Mouse (Mus musculus) limb, embryonic 14.5 days (tissue): ENCODE data around the gene Ptpn1. TPM values are rescaled to one million over a fixed set of nuclear protein-coding genes. Genes with fewer than 3 reads are reported as not detected.

Experiments used
- ATAC-seq: fragments of 200-750 bp; cut with Nextera tagmentation; 2 replicates; pipeline ENCODE4 v1.8.0; 2017; ENCODE audit warnings: low read depth, moderate number of reproducible peaks, moderate TSS enrichment; ENCODE audit not compliant: low FRiP score
- DNase-seq: peaks from one replicate; pipeline ENCODE4 v3.0.0-alpha.2; 2015; ENCODE audit warnings: low spot score
- H3K27ac ChIP-seq: fragments of 300-500 bp; sonication (generic); replicated peaks from 2 replicates; pipeline ENCODE4 v1.5.1; 2014; ENCODE audit warnings: low read depth, mild to moderate bottlenecking, low read length, moderate library complexity, mixed read lengths
- H3K27me3 ChIP-seq: fragments of 300-500 bp; sonication (generic); 2 replicates; pipeline ENCODE4 v1.6.1; 2014; ENCODE audit warnings: low read length, mixed read lengths; ENCODE audit not compliant: control insufficient read depth, insufficient read depth
- H3K36me3 ChIP-seq: fragments of 300-500 bp; sonication (generic); 2 replicates; pipeline ENCODE4 v1.6.1; 2014; ENCODE audit warnings: mild to moderate bottlenecking, low read length, moderate library complexity, mixed read lengths; ENCODE audit not compliant: control insufficient read depth, insufficient read depth
- H3K4me1 ChIP-seq: fragments of 300-500 bp; sonication (generic); 2 replicates; pipeline ENCODE4 v1.6.1; 2014; ENCODE audit warnings: antibody characterized with exemption, low read length, mixed read lengths; ENCODE audit not compliant: control insufficient read depth, insufficient read depth
- H3K4me2 ChIP-seq: fragments of 300-500 bp; sonication (generic); replicated peaks from 2 replicates; pipeline ENCODE4 v1.6.1; 2014; ENCODE audit warnings: low read depth, mild to moderate bottlenecking, low read length, moderate library complexity; ENCODE audit not compliant: severe bottlenecking
- H3K4me3 ChIP-seq: fragments of 300-500 bp; sonication (generic); replicated peaks from 2 replicates; pipeline ENCODE4 v1.5.1; 2014; ENCODE audit warnings: low read length
- H3K9ac ChIP-seq: fragments of 300-500 bp; sonication (generic); 2 replicates; pipeline ENCODE4 v1.6.1; 2014; ENCODE audit warnings: mild to moderate bottlenecking, low read depth, low read length, moderate library complexity; ENCODE audit not compliant: severe bottlenecking
- H3K9me3 ChIP-seq: fragments of 300-500 bp; sonication (generic); 2 replicates; pipeline ENCODE4 v1.6.1; 2016; ENCODE audit warnings: low read length; ENCODE audit not compliant: control insufficient read depth
- POLR2A ChIP-seq: fragments of 200-500 bp; IDR thresholded peaks from 2 replicates; pipeline ENCODE4 v1.8.0; 2012; ENCODE audit warnings: inconsistent platforms, mild to moderate bottlenecking, moderate library complexity, borderline replicate concordance; ENCODE audit not compliant: insufficient read depth, insufficient read length; ENCODE audit errors: extremely low read depth
- WGBS: fragments of 180-500 bp; shearing (Covaris S2); extraction: QIAGEN DNeasy Blood & Tissue Kit; methylation state at CpG from one replicate; pipeline ENCODE4 v1.1.7; 2014; 5-methylcytosine and 5-hydroxymethylcytosine counted together
- polyA plus RNA-seq, 2 experiments: library from polyadenylated mRNA; depleted of rRNA in 1 of 2; stranded (reverse) in 1 of 2; unstranded in 1 of 2; fragments of >200 nt; fragmentation: Nextera tagmentation in 1 of 2; extraction: Ambion mirVana in 1 of 2; gene quantifications; 2 replicates each; pipeline versions ENCODE4 v1.2.1 to v1.2.3; 2012 to 2014

Ptpn1 gene
- polyA plus RNA-seq, 2 experiments, result 27.3 to 41.5 TPM

DNA sequence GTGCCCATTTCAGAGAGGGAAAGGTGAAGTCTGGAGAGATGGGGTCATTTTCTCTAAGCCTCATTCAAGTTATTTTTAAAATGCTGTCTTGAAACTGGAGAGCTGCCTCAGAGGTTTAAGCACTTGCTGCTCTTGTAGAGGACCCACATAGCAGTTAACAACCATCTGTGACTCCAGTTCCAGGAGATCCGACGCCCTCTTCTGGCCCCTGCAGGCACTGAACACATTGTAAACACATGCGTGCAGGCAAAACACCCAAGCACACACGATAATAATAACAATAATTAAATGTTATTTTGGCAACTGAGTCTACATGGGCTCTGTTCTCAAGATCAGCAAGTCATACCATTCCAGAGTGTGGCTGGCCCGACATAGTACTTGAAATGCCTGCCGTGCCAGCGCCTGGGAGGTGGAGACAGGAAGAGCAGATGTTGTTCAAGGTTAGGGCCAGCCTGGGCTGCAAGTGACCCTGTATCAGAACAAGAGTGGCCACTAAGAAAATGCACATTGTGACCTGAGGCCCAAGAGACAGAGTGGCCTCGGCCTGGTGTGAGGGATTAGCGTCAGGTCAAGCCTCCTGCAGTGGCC, 29.6 kb upstream of the Ptpn1 start:
- H3K9ac ChIP-seq, result no peak overlapping the region
- WGBS, result 59% methylated on average over 9 of the region's 9 CpGs
- ATAC-seq, result no peak
- no peak for DNase-seq
- H3K27ac ChIP-seq, result no peak overlapping the region
- no peak overlapping the region for H3K4me3 ChIP-seq
- H3K4me2 ChIP-seq, result no peak overlapping the region
- no peak for TF ChIP-seq POLR2A
- 0 out of 2 replicates have a peak, but pooled peaks cover 3% of the 10 kb centered on the region for H3K27me3 ChIP-seq
- no peaks in the 10 kb centered on the region for H3K36me3 ChIP-seq
- no peaks in the 10 kb centered on the region for H3K9me3 ChIP-seq
- H3K4me1 ChIP-seq, result 0 out of 2 replicates have a peak, but pooled peaks cover 8% of the 10 kb centered on the region

DNA sequence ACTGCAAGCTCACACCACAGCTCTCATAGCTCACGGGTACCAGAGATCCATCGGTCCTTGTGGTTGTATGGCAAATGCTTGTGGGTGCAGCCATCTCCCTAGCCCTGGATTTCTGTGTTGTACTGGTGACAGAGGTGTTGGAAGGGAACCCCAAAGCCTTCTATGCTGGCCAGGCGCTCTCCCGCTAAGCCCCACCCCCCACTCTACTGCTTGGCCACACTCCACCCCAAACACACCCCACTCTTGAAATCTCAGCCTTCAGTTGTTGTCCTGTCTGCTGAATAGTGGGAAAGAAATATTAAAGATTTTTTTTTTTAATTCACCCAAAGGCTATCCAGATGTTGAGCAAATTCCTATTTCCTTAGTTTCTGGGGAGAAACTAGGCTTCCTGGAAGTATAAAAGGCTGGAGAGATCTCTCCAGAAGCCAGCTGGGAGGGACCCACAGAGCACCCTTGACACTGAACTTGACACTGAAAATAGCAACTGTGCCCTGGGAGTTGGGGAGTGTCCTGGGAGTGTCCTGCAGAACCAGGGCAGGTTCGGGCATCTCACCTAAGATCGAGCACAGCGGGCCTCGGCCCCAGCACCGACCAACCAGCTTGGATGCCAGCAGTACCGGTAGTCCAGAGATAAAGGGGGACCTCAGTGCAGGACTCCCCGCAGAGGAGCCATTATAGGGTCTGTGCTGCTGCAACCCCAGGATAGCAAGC, 28.5 kb upstream of the Ptpn1 start:
- H3K4me2 ChIP-seq, result no peak overlapping the region
- 0 out of 2 replicates have a peak, but pooled peaks cover 8% of the 10 kb centered on the region for H3K4me1 ChIP-seq
- no peak overlapping the region for H3K9ac ChIP-seq
- no peak overlapping the region for H3K27ac ChIP-seq
- no peak overlapping the region for H3K4me3 ChIP-seq
- no peak for TF ChIP-seq POLR2A
- H3K9me3 ChIP-seq, result no peaks in the 10 kb centered on the region
- 0 out of 2 replicates have a peak, but pooled peaks cover 3% of the 10 kb centered on the region for H3K27me3 ChIP-seq
- DNase-seq (no peak), ATAC-seq (no peak)
- no peaks in the 10 kb centered on the region for H3K36me3 ChIP-seq
- 80% methylated on average over 11 of the region's 11 CpGs for WGBS

- no peak for DNase-seq
- 0 out of 2 replicates have a peak, but pooled peaks cover 8% of the 10 kb centered on the region for H3K4me1 ChIP-seq
- no peak overlapping the region for H3K9ac ChIP-seq
- no peaks in the 10 kb centered on the region for H3K9me3 ChIP-seq
- 0 out of 2 replicates have a peak, but pooled peaks cover 3% of the 10 kb centered on the region for H3K27me3 ChIP-seq
- WGBS, result 79% methylated on average over 12 of the region's 12 CpGs
- no peak overlapping the region for H3K4me2 ChIP-seq
- ATAC-seq, result no peak
- H3K27ac ChIP-seq, result no peak overlapping the region
- no peak for TF ChIP-seq POLR2A
- no peak overlapping the region for H3K4me3 ChIP-seq
- no peaks in the 10 kb centered on the region for H3K36me3 ChIP-seq
These were observed 27.1 kb upstream of the Ptpn1 start for GRCm38 (mm10) chr2:167904621-167905367.

- ATAC-seq, result no peak
- Histone ChIP-seq H3K9ac (no peak overlapping the region), H3K27ac (no peak overlapping the region)
These were observed 26.3 kb upstream of the Ptpn1 start for GRCm38 (mm10) chr2:167905561-167905960.

DNA sequence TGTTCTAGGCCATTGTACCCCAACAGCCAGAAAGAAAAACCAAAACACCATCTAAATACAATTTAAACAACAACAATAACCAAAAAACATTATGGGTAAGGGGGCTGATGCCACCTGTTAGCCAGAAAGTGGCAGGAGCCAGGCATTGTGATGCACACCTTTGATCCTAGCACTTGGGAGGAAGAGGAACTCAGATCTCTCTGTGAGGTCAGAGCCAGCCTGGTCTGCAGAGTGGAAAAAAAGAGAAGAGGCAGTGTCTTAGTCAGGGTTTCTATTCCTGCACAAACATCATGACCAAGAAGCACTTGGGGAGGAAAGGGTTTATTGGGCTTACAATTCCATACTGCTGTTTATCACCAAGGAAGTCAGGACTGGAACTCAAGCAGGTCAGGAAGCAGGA, 25.1 kb upstream of the Ptpn1 start:
- TF ChIP-seq POLR2A, result no peak
- Histone ChIP-seq H3K27ac (no peak overlapping the region), H3K4me2 (no peak overlapping the region), H3K9me3 (no peaks in the 10 kb centered on the region), H3K4me1 (0 out of 2 replicates have a peak, but pooled peaks cover 4% of the 10 kb centered on the region), H3K27me3 (no peaks in the 10 kb centered on the region), H3K9ac (no peak overlapping the region), H3K36me3 (no peaks in the 10 kb centered on the region), H3K4me3 (no peak overlapping the region)
- DNase-seq (no peak), ATAC-seq (no peak)

More at GRCm38 (mm10) chr2:167905561-167905960, 26.3 kb upstream of the Ptpn1 start:
- 0 out of 2 replicates have a peak, but pooled peaks cover 4% of the 10 kb centered on the region for H3K4me1 ChIP-seq
- H3K4me3 ChIP-seq, result no peak overlapping the region
- DNase-seq, result no peak
- H3K4me2 ChIP-seq, result no peak overlapping the region
- 43% methylated on average over 8 of the region's 8 CpGs for WGBS
- no peaks in the 10 kb centered on the region for H3K9me3 ChIP-seq
- no peaks in the 10 kb centered on the region for H3K27me3 ChIP-seq
- TF ChIP-seq POLR2A, result no peak
- H3K36me3 ChIP-seq, result no peaks in the 10 kb centered on the region
